Mouse (Mus musculus): ENCODE measurements around the gene Dnah6. TPM values are rescaled to one million over a fixed set of nuclear protein-coding genes. Genes with fewer than 3 reads are reported as not detected.

Gene Dnah6
- total and polyA plus RNA-seq, 3 experiments, result under 0.01 to 0.06 (median 0.04) TPM

DNA sequence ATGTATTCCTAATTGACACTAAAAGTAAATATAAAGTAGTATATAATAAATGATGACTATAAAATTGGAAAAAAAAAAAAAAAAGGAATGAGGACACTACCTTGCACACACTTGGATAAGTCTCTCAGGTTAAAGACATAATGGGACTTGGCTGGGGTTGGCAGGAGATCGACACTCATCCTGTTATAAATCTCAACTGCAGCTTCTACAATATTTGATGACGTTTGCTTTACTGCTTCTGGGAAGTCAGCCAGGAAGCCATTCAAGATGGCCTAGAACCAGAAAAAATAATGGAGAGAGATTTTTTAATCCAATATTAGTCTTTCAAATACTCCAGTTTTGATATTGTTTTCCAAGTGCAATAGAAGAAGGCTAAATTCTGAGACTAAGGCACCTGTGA is 108.1 kb downstream of the Dnah6 start:
- Histone ChIP-seq H3K4me3 (replicated peaks in 1 of 3; ENCODE audit: low read depth in 2 of 3, low read length in 2 of 3, poor library complexity in 1 of 3) (no peak overlapping the region), H3K27ac (ENCODE audit: insufficient read depth, low read depth) (no peak overlapping the region), H3K4me1 (ENCODE audit: control insufficient read depth in 1 of 2, insufficient read depth in 2 of 2) (peaks cover 0 to 9% of the 10 kb centered on the region in 2 experiments; a peak in 2 of 4 replicates), H3K9ac (ENCODE audit: insufficient read depth, low read depth) (no peak overlapping the region), H3K36me3 (replicated peaks in 1 of 2; ENCODE audit: control insufficient read depth in 1 of 2, insufficient read depth in 1 of 2, low read length in 1 of 2) (no peaks in the 10 kb centered on the region), H3K9me3 (replicated peaks; ENCODE audit: low read length) (no peaks in the 10 kb centered on the region), H3K79me2 (replicated peaks; ENCODE audit: control insufficient read depth, extremely low read depth, insufficient read depth, poor library complexity, severe bottlenecking) (no peaks in the 10 kb centered on the region), H3K4me2 (ENCODE audit: insufficient read depth, low read depth, poor library complexity, severe bottlenecking) (no peak overlapping the region), H3K27me3 (replicated peaks) (no peaks in the 10 kb centered on the region)
- TF ChIP-seq MAFK (IDR thresholded peaks at IDR 0.05; ENCODE audit: insufficient replicate concordance, low read length) (no peak), KAT2A (IDR thresholded peaks at IDR 0.05; ENCODE audit: insufficient replicate concordance, low read length) (no peak), UBTF (IDR thresholded peaks at IDR 0.05; ENCODE audit: low read depth, low read length) (no peak), CTCF (conservative IDR thresholded peaks at IDR 0.05 in 1 of 2, IDR thresholded peaks at IDR 0.05 in 1 of 2; ENCODE audit: low read depth in 2 of 2, low read length in 2 of 2) (no peak), BHLHE40 (IDR thresholded peaks at IDR 0.05; ENCODE audit: low read depth, low read length) (no peak)
- in situ Hi-C loops (cut with MboI; ENCODE audit: low pct_ligation_motif_present, low pct_unique_long_range_greater_than_20kb, low sequenced_read_pairs), result no loop called here
- no peak for DNase-seq (ENCODE audit: extremely low read depth)
- dilution Hi-C loops (cut with MboI; ENCODE audit: extremely low pct_ligation_motif_present, extremely low pct_unique_long_range_greater_than_20kb, low sequenced_read_pairs), result no loop called here

- H3K9ac ChIP-seq (ENCODE audit: insufficient read depth, low read depth), result no peak overlapping the region
- dilution Hi-C loops (cut with MboI; ENCODE audit: extremely low pct_ligation_motif_present, extremely low pct_unique_long_range_greater_than_20kb, low sequenced_read_pairs) (no loop called here), in situ Hi-C loops (cut with MboI; ENCODE audit: low pct_ligation_motif_present, low pct_unique_long_range_greater_than_20kb, low sequenced_read_pairs) (no loop called here)
- no peaks in the 10 kb centered on the region for H3K79me2 ChIP-seq (replicated peaks; ENCODE audit: control insufficient read depth, extremely low read depth, insufficient read depth, poor library complexity, severe bottlenecking)
- H3K4me3 ChIP-seq (replicated peaks in 1 of 3; ENCODE audit: low read depth in 2 of 3, low read length in 2 of 3, poor library complexity in 1 of 3), result no peak overlapping the region
- no peaks in the 10 kb centered on the region for H3K4me1 ChIP-seq (ENCODE audit: control insufficient read depth in 1 of 2, insufficient read depth in 2 of 2)
- H3K9me3 ChIP-seq (replicated peaks; ENCODE audit: low read length), result peaks cover 2% of the 10 kb centered on the region
- no peak for DNase-seq (ENCODE audit: extremely low read depth)
- no peak for TF ChIP-seq EP300 (IDR thresholded peaks at IDR 0.05; ENCODE audit: low read length)
- TF ChIP-seq TBP (conservative IDR thresholded peaks at IDR 0.05; ENCODE audit: low read depth, low read length), result no peak
- TF ChIP-seq MAX (IDR thresholded peaks at IDR 0.05; ENCODE audit: low read length), result no peak
- TF ChIP-seq JUND (conservative IDR thresholded peaks at IDR 0.05; ENCODE audit: low read depth, low read length), result no peak
- TF ChIP-seq KAT2A (IDR thresholded peaks at IDR 0.05; ENCODE audit: insufficient replicate concordance, low read length), result no peak
- TF ChIP-seq MYC (IDR thresholded peaks at IDR 0.05; ENCODE audit: low read depth, low read length), result no peak
- no peak for TF ChIP-seq USF1 (IDR thresholded peaks at IDR 0.05; ENCODE audit: low read depth, low read length)
- no peak for TF ChIP-seq MAZ (IDR thresholded peaks at IDR 0.05; ENCODE audit: low read depth, low read length)
- TF ChIP-seq ZNF384 (IDR thresholded peaks at IDR 0.05; ENCODE audit: low read depth, low read length), result no peak
- no peak for TF ChIP-seq MXI1 (IDR thresholded peaks at IDR 0.05; ENCODE audit: low read depth, low read length)
- TF ChIP-seq HCFC1 (IDR thresholded peaks at IDR 0.05; ENCODE audit: low read depth, low read length), result no peak
- TF ChIP-seq RCOR1 (conservative IDR thresholded peaks at IDR 0.05; ENCODE audit: low read depth, low read length), result no peak
- H3K36me3 ChIP-seq (replicated peaks in 1 of 2; ENCODE audit: control insufficient read depth in 1 of 2, insufficient read depth in 1 of 2, low read length in 1 of 2), result no peaks in the 10 kb centered on the region
- no peak overlapping the region for H3K27ac ChIP-seq (ENCODE audit: insufficient read depth, low read depth)
- H3K4me2 ChIP-seq (ENCODE audit: insufficient read depth, low read depth, poor library complexity, severe bottlenecking), result no peak overlapping the region
- H3K27me3 ChIP-seq (replicated peaks), result no peaks in the 10 kb centered on the region
Measured at GRCm38 (mm10) chr6:73093133-73093532, 128.3 kb downstream of the Dnah6 start.
